Mouse (Mus musculus) heart, embryonic 16.5 days (tissue): Measurements from ENCODE around the gene BC048507. TPM values are rescaled to one million over a fixed set of nuclear protein-coding genes. Genes with fewer than 3 reads are reported as not detected.
A peak's percentile ranks its signal among the peaks of the same experiment; 100 is the strongest.
"Not testable (repeated sequence)": the region's sequence is repeated elsewhere in the genome, so short reads cannot be mapped to it uniquely, and the experiment has no call there.

Source experiments
- ATAC-seq: fragments of 200-750 bp; cut with Nextera tagmentation; replicated peaks from 2 replicates; pipeline ENCODE4 v1.8.0; 2017; ENCODE audit warnings: moderate number of reproducible peaks; ENCODE audit not compliant: insufficient read depth, low FRiP score; ENCODE audit errors: extremely low read depth
- H3K27ac ChIP-seq: fragments of 300-500 bp; sonication (generic); 2 replicates; pipeline ENCODE4 v1.5.1; 2014; ENCODE audit warnings: mild to moderate bottlenecking, low read length, control low read depth, moderate library complexity
- H3K27me3 ChIP-seq: fragments of 300-500 bp; sonication (generic); 2 replicates; pipeline ENCODE4 v1.6.1; 2014; ENCODE audit warnings: low read length, mixed read lengths; ENCODE audit not compliant: control insufficient read depth, insufficient read depth
- H3K36me3 ChIP-seq: fragments of 300-500 bp; sonication (generic); 2 replicates; pipeline ENCODE4 v1.6.1; 2014; ENCODE audit not compliant: control insufficient read depth, insufficient read depth
- H3K4me1 ChIP-seq: fragments of 300-500 bp; sonication (generic); 2 replicates; pipeline ENCODE4 v1.6.1; 2014; ENCODE audit warnings: low read length, mixed read lengths; ENCODE audit not compliant: control insufficient read depth, insufficient read depth
- H3K4me2 ChIP-seq: fragments of 300-500 bp; sonication (generic); 2 replicates; pipeline ENCODE4 v1.6.1; 2014; ENCODE audit warnings: low read depth, mild to moderate bottlenecking, control low read depth, low read length
- H3K4me3 ChIP-seq: fragments of 300-500 bp; sonication (generic); 2 replicates; pipeline ENCODE4 v1.5.1; 2014; ENCODE audit warnings: mild to moderate bottlenecking, control low read depth, low read length
- H3K9ac ChIP-seq: fragments of 300-500 bp; sonication (generic); 2 replicates; pipeline ENCODE4 v1.6.1; 2014; ENCODE audit warnings: low read length, control low read depth
- H3K9me3 ChIP-seq: fragments of 300-500 bp; sonication (generic); replicated peaks from 2 replicates; pipeline ENCODE4 v1.6.1; 2016; ENCODE audit warnings: low read length; ENCODE audit not compliant: control insufficient read depth
- WGBS: fragments of 180-500 bp; shearing (Covaris S2); extraction: QIAGEN DNeasy Blood & Tissue Kit; methylation state at CpG from one replicate; pipeline ENCODE4 v1.1.7; 2014; 5-methylcytosine and 5-hydroxymethylcytosine counted together
- polyA plus RNA-seq: library from polyadenylated mRNA; unstranded; fragments of >200 nt; fragmentation: Nextera tagmentation; extraction: Ambion mirVana; gene quantifications from 2 replicates; pipeline ENCODE4 v1.2.1, GENCODE M21; 2015

BC048507 gene
- not detected in 2 replicates for polyA plus RNA-seq

DNA sequence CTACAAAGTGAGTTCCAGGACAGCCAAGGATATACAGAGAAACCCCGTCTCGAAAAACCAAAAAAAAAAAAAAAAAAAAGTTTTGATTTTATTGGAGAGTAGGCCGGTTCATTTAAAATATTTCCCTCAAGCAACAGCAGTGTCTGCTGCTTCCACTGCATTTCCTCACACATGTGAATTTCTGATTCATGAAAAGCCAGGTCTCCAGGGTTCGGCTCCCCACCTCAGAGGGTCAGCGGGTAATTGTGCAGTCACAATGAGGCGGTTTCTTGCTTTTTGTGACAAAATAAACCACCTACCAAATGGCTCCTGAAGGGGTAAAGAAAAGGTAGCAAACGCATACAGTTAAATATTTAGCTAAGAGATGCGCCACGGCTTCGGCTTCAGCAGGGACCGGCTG is at the start of gene BC048507:
BC048507 (plus strand) TSS at position 301 of the 400 bp plus-strand sequence.
- H3K4me2 ChIP-seq: no peak within 1 kb of the TSS
- no peaks in the 10 kb centered on the region for H3K27me3 ChIP-seq
- no peaks in the 10 kb centered on the region for H3K36me3 ChIP-seq
- WGBS: 79% methylated on average over 11 of the region's 11 CpGs
- no peaks in the 10 kb centered on the region for H3K9me3 ChIP-seq
- H3K4me3 ChIP-seq: no peak within 1 kb of the TSS
- H3K9ac ChIP-seq: no peak within 1 kb of the TSS
- H3K27ac ChIP-seq: no peak within 1 kb of the TSS
- ATAC-seq: no peak
- H3K4me1 ChIP-seq: no peaks in the 10 kb centered on the region

DNA sequence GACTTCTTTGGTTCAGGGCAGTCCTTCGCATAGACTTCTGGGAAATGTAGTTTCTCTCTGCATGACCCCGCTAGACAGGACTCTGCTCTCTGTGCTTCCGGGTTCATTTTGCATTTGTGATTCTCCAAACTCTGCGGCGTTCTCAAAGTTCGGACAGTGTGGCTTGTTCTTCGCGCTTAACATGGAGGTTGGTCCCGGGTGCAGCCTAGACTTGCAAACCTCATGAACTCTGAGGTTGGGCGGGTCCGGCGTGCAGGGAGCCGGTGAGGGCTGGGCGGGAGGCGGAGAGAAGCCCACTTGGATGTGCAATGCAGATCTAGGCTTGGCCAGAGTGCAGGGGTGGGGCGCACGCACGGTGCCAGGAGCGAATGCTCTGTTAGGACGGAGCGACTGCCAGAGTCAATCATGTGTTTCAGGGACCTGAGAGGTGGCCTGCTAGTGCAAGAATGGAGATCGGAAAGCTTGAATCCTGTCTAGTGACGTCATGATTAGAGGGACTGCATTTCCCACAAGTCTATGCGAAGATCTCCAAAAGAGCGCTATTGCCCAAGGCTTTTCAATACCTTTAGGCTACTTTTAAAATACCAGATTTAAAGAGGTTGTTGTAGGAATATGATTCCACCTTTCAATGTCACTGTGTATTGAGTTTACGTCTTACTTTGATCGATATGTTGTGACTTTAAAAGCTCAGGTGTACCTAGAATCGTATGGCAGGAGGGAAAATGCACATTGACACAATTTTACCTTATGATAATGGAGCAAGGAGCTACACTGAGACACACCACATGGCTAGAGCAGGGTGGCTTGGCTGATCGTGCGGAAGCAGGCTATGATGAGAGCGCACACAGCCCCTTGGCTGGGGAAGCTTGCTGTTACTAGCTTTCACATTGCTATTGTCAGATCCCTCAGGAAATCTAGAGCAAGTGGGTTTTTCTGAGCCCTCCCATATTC is 49.1 kb upstream of the BC048507 start, which contains the start of gene Zfp273:
Zfp273 (plus strand) TSS at position 31 of the 951 bp plus-strand sequence.
- Histone ChIP-seq H3K4me1 (no peaks in the 10 kb centered on the region), H3K4me3 (peak within 1 kb of the TSS; percentile 84), H3K27ac (peak within 1 kb of the TSS; percentile 93), H3K4me2 (peak within 1 kb of the TSS; percentile 88), H3K9ac (peak within 1 kb of the TSS; percentile 81), H3K27me3 (no peaks in the 10 kb centered on the region), H3K36me3 (peaks cover 3% of the 10 kb centered on the region), H3K9me3 (peaks cover 6% of the 10 kb centered on the region)
- peak; percentile 94 for ATAC-seq
- 2% methylated on average over 31 of the region's 31 CpGs for WGBS

GRCm38 (mm10) chr13:67818636-67819035 is 44.5 kb upstream of the BC048507 start:
- no peaks in the 10 kb centered on the region for H3K4me1 ChIP-seq
- no peak for ATAC-seq
- 70% methylated on average over 1 of the region's 1 CpGs for WGBS
- H3K36me3 ChIP-seq: peaks cover 16% of the 10 kb centered on the region
- peaks cover 16% of the 10 kb centered on the region for H3K9me3 ChIP-seq
- no peaks in the 10 kb centered on the region for H3K27me3 ChIP-seq
- no peak overlapping the region for H3K4me3 ChIP-seq
- no peak overlapping the region for H3K9ac ChIP-seq
- H3K4me2 ChIP-seq: no peak overlapping the region
- no peak overlapping the region for H3K27ac ChIP-seq

DNA sequence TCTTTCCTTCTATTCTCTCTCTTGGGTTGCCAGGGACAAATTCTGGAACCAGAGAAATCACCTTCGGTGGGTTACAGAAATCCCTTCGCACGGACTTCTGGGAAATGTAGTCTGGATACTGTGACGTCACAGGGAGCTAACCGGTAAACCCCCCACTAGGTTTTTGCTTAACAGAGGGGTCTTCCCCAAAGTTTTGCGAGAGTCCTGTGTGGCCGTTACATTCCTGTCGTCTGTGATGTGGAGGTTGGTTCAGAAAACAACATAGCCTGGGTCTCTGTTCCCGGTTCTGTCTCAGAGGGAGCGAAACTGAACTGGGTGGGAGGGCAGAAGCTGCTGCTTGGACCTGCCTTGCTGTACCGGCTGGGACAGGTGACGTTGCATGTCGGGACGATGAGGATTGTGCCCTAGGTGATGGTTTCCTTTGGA is 32.2 kb upstream of the BC048507 start, which contains the start of gene Gm10037:
Gm10037 (plus strand) TSS at position 196 of the 426 bp plus-strand sequence.
- Histone ChIP-seq H3K36me3 (peaks cover 7% of the 10 kb centered on the region), H3K27me3 (no peaks in the 10 kb centered on the region), H3K9me3 (peaks cover 4% of the 10 kb centered on the region; the same call in 1 of the 2 replicates), H3K4me2 (peak within 1 kb of the TSS; percentile 80), H3K9ac (peak within 1 kb of the TSS; percentile 79), H3K4me1 (no peaks in the 10 kb centered on the region), H3K4me3 (peak within 1 kb of the TSS; percentile 68), H3K27ac (no peak within 1 kb of the TSS)
- WGBS: 3% methylated on average over 14 of the region's 14 CpGs
- ATAC-seq: peak; percentile 52; the same call in 1 of the 2 replicates

GRCm38 (mm10) chr13:67833137-67833536 is 30.0 kb upstream of the BC048507 start:
- not testable (repeated sequence) for H3K4me3 ChIP-seq, H3K9me3 ChIP-seq, H3K4me1 ChIP-seq, H3K4me2 ChIP-seq, H3K27me3 ChIP-seq, ATAC-seq, H3K9ac ChIP-seq, H3K36me3 ChIP-seq, H3K27ac ChIP-seq

DNA sequence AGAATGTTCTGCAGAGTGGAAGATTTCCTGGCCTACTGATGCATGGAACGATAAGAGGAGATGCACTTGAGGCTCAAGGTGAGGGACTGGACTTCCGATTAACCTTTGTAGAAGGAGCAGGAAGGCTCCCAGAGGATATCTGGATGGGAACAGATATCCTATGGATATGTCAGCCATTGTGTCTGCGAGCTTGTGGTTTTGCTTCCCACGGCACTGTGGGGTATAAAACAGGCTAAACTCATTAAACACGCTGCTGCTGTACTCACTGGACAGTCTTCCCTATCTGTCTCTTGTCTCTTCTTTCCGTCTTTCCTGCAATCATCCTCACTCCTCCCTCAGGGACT is 19.4 kb upstream of the BC048507 start:
- ATAC-seq: no peak
- peak overlapping the region; percentile 59 for H3K9ac ChIP-seq
- no peaks in the 10 kb centered on the region for H3K9me3 ChIP-seq

DNA sequence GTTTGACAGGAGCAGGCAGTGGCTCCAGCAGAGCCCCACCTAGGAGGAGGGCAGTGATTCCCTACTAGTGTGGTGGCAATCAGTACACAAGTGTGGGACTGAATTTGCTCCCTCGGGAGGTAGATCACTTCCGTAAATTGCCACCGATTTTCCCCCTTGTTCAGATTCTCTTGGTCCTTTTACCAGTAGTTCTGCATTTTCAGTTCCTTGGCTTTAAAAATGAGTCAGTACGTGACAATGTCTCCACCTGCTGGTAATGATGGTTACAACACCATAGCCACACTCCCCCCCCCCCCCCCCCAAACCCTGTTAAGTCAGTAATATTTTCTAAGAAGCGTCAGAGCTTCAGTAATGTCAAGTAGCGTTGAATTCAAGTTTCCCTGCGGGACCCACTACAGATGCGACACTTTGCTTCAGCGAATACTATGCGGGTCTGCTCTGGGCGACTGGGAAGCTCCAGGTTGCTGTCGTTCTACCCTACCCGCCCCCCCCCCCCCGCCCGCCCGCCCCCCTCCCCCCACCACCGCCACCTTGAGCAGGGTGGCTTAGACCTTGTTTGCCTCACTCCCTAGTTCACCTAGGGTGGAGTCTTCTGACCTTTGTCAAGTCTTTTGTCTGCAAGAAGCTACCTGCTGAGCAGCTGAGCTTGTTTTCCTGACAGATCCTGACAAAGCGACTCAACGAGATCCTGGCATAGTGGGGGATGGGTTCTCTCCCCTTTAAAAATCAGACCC is 18.8 kb upstream of the BC048507 start:
- 0% methylated on average over 14 of the region's 19 CpGs for WGBS
- Histone ChIP-seq H3K27me3 (no peaks in the 10 kb centered on the region), H3K27ac (no peak overlapping the region), H3K4me1 (no peaks in the 10 kb centered on the region), H3K9ac (peak overlapping the region; percentile 66), H3K4me3 (peak overlapping the region; percentile 52), H3K36me3 (no peaks in the 10 kb centered on the region), H3K4me2 (peak overlapping the region; percentile 75), H3K9me3 (no peaks in the 10 kb centered on the region)
- no peak for ATAC-seq

More for the DNA sequence above, 19.4 kb upstream of the BC048507 start:
- Histone ChIP-seq H3K36me3 (no peaks in the 10 kb centered on the region), H3K4me3 (peak overlapping the region; percentile 52; the same call in 1 of the 2 replicates), H3K4me2 (peak overlapping the region; percentile 75), H3K4me1 (no peaks in the 10 kb centered on the region), H3K27ac (no peak overlapping the region), H3K27me3 (no peaks in the 10 kb centered on the region)
- WGBS: 33% methylated on average over 6 of the region's 6 CpGs

GRCm38 (mm10) chr13:67844853-67845194 is 18.3 kb upstream of the BC048507 start:
- Histone ChIP-seq H3K36me3 (no peaks in the 10 kb centered on the region), H3K9ac (peak overlapping the region; percentile 66), H3K4me2 (peak overlapping the region; percentile 75), H3K4me3 (peak overlapping the region; percentile 52), H3K4me1 (no peaks in the 10 kb centered on the region), H3K9me3 (no peaks in the 10 kb centered on the region), H3K27ac (no peak overlapping the region), H3K27me3 (no peaks in the 10 kb centered on the region)
- WGBS: 20% methylated on average over 8 of the region's 8 CpGs
- no peak for ATAC-seq

DNA sequence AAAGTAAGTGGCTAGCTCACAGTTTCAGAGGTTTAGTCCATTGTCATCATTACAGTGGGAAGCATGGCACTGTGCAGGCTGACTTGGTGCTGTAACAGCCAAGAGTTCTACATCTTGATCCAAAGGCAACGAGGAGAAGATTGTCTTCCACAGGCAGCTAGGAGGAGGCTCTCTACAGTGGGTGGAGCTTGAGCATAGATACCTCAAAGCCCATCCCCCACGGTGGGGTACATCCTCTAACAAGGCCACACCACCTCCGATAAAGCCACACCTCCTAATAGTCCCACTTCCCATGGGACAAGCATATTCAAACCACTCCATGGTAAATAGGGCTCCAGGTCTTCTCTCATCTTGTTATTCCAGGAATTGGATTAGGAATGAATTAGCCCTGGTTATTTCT is 12.8 kb upstream of the BC048507 start:
- H3K9ac ChIP-seq: no peak overlapping the region
- no peaks in the 10 kb centered on the region for H3K27me3 ChIP-seq
- no peak overlapping the region for H3K27ac ChIP-seq
- no peak overlapping the region for H3K4me2 ChIP-seq
- H3K4me3 ChIP-seq: no peak overlapping the region
- H3K9me3 ChIP-seq: no peaks in the 10 kb centered on the region
- no peaks in the 10 kb centered on the region for H3K4me1 ChIP-seq
- no peak for ATAC-seq
- 70% methylated on average over 3 of the region's 3 CpGs for WGBS
- H3K36me3 ChIP-seq: no peaks in the 10 kb centered on the region
